Mouse (Mus musculus): ENCODE data around the gene Ewsr1. TPM values are rescaled to one million over a fixed set of nuclear protein-coding genes. Genes with fewer than 3 reads are reported as not detected.
A peak's percentile ranks its signal among the peaks of the same experiment; 100 is the strongest.

Gene Ewsr1
- total and polyA plus RNA-seq, 2 experiments from 2014 or later, result 355 to 390 TPM

- no peak for DNase-seq
- no peak for TF ChIP-seq CTCF (IDR thresholded peaks at IDR 0.05; ENCODE audit: low read depth)
- H3K9ac ChIP-seq, result no peak overlapping the region
These were observed 10.4 kb upstream of the Ewsr1 start for GRCm38 (mm10) chr11:5109441-5109840.

GRCm38 (mm10) chr11:5103986-5104509 is 5.0 kb upstream of the Ewsr1 start:
- 94% methylated on average over 4 of the region's 4 CpGs for WGBS
- ATAC-seq, result no peak
- H3K9ac ChIP-seq, result no peak overlapping the region

More at GRCm38 (mm10) chr11:5109441-5109840, 10.4 kb upstream of the Ewsr1 start:
- Histone ChIP-seq H3K4me2 (ENCODE audit: low read depth) (no peak overlapping the region), H3K4me3 (ENCODE audit: low read depth, low read length) (no peak overlapping the region), H3K36me3 (ENCODE audit: insufficient read depth) (no peaks in the 10 kb centered on the region; the same call in 1 of the 2 replicates), H3K27ac (ENCODE audit: low read depth, low read length) (no peak overlapping the region), H3K4me1 (ENCODE audit: insufficient read depth) (no peaks in the 10 kb centered on the region), H3K9me3 (ENCODE audit: low read length) (no peaks in the 10 kb centered on the region), H3K27me3 (ENCODE audit: insufficient read depth, low read length) (no peaks in the 10 kb centered on the region)
- ATAC-seq, result no peak
- 69% methylated on average over 8 of the region's 8 CpGs for WGBS

GRCm38 (mm10) chr11:5102384-5102783 is 3.3 kb upstream of the Ewsr1 start:
- TF ChIP-seq CTCF (IDR thresholded peaks at IDR 0.05; ENCODE audit: low read depth), result no peak
- Histone ChIP-seq H3K27ac (ENCODE audit: low read depth, low read length) (no peak overlapping the region), H3K9ac (no peak overlapping the region), H3K9me3 (ENCODE audit: low read length) (no peaks in the 10 kb centered on the region), H3K4me2 (ENCODE audit: low read depth) (no peak overlapping the region), H3K4me1 (ENCODE audit: insufficient read depth) (0 out of 2 replicates have a peak, but pooled peaks cover 8% of the 10 kb centered on the region), H3K27me3 (ENCODE audit: insufficient read depth, low read length) (no peaks in the 10 kb centered on the region), H3K4me3 (ENCODE audit: low read depth, low read length) (no peak overlapping the region), H3K36me3 (ENCODE audit: insufficient read depth) (no peaks in the 10 kb centered on the region; the same call in 1 of the 2 replicates)
- ATAC-seq (no peak), DNase-seq (no peak)
- 91% methylated on average over 7 of the region's 7 CpGs for WGBS

More at GRCm38 (mm10) chr11:5103986-5104509, 5.0 kb upstream of the Ewsr1 start:
- no peak overlapping the region for H3K27ac ChIP-seq (ENCODE audit: low read depth, low read length)
- H3K4me2 ChIP-seq (ENCODE audit: low read depth), result no peak overlapping the region
- no peaks in the 10 kb centered on the region for H3K27me3 ChIP-seq (ENCODE audit: insufficient read depth, low read length)
- no peaks in the 10 kb centered on the region; the same call in 1 of the 2 replicates for H3K36me3 ChIP-seq (ENCODE audit: insufficient read depth)
- H3K9me3 ChIP-seq (ENCODE audit: low read length), result no peaks in the 10 kb centered on the region
- no peak for TF ChIP-seq CTCF (IDR thresholded peaks at IDR 0.05; ENCODE audit: low read depth)
- no peak overlapping the region for H3K4me3 ChIP-seq (ENCODE audit: low read depth, low read length)
- DNase-seq, result no peak
- 0 out of 2 replicates have a peak, but pooled peaks cover 8% of the 10 kb centered on the region for H3K4me1 ChIP-seq (ENCODE audit: insufficient read depth)

GRCm38 (mm10) chr11:5101641-5102040 is 2.6 kb upstream of the Ewsr1 start:
- no peak for TF ChIP-seq CTCF (IDR thresholded peaks at IDR 0.05; ENCODE audit: low read depth)
- no peaks in the 10 kb centered on the region for H3K27me3 ChIP-seq (ENCODE audit: insufficient read depth, low read length)
- H3K9ac ChIP-seq, result no peak overlapping the region; the same call in 1 of the 2 replicates
- ATAC-seq, result no peak
- 84% methylated on average over 6 of the region's 6 CpGs for WGBS
- H3K4me1 ChIP-seq (ENCODE audit: insufficient read depth), result peaks cover 13% of the 10 kb centered on the region; the same call in 1 of the 2 replicates
- H3K9me3 ChIP-seq (ENCODE audit: low read length), result no peaks in the 10 kb centered on the region
- no peak overlapping the region for H3K4me2 ChIP-seq (ENCODE audit: low read depth)
- H3K4me3 ChIP-seq (ENCODE audit: low read depth, low read length), result no peak overlapping the region
- no peak overlapping the region for H3K27ac ChIP-seq (ENCODE audit: low read depth, low read length)
- DNase-seq, result no peak
- H3K36me3 ChIP-seq (ENCODE audit: insufficient read depth), result no peaks in the 10 kb centered on the region; the same call in 1 of the 2 replicates

GRCm38 (mm10) chr11:5100801-5101200 is 1.7 kb upstream of the Ewsr1 start:
- Histone ChIP-seq H3K4me1 (ENCODE audit: insufficient read depth) (peaks cover 16% of the 10 kb centered on the region; the same call in 1 of the 2 replicates), H3K4me3 (ENCODE audit: low read depth, low read length) (peak overlapping the region; percentile 93; the same call in 1 of the 2 replicates), H3K27me3 (ENCODE audit: insufficient read depth, low read length) (no peaks in the 10 kb centered on the region), H3K4me2 (ENCODE audit: low read depth) (peak overlapping the region; percentile 71), H3K27ac (ENCODE audit: low read depth, low read length) (peak overlapping the region; percentile 98; the same call in 1 of the 2 replicates), H3K9ac (no peak overlapping the region), H3K36me3 (ENCODE audit: insufficient read depth) (no peaks in the 10 kb centered on the region; the same call in 1 of the 2 replicates), H3K9me3 (ENCODE audit: low read length) (no peaks in the 10 kb centered on the region)
- DNase-seq (no peak), ATAC-seq (no peak)
- 52% methylated on average over 5 of the region's 5 CpGs for WGBS
- TF ChIP-seq CTCF (IDR thresholded peaks at IDR 0.05; ENCODE audit: low read depth), result no peak

GRCm38 (mm10) chr11:5100283-5100682 is 1.2 kb upstream of the Ewsr1 start:
- peak; percentile 28 for TF ChIP-seq CTCF (IDR thresholded peaks at IDR 0.05; ENCODE audit: low read depth)
- no peaks in the 10 kb centered on the region for H3K27me3 ChIP-seq (ENCODE audit: insufficient read depth, low read length)
- H3K9ac ChIP-seq, result peak overlapping the region; percentile 91
- peaks cover 16% of the 10 kb centered on the region; the same call in 1 of the 2 replicates for H3K4me1 ChIP-seq (ENCODE audit: insufficient read depth)
- ATAC-seq (no peak), DNase-seq (no peak)
- peak overlapping the region; percentile 98 for H3K27ac ChIP-seq (ENCODE audit: low read depth, low read length)
- WGBS, result 2% methylated on average over 7 of the region's 7 CpGs
- peak overlapping the region; percentile 93 for H3K4me3 ChIP-seq (ENCODE audit: low read depth, low read length)
- H3K4me2 ChIP-seq (ENCODE audit: low read depth), result peak overlapping the region; percentile 71
- H3K36me3 ChIP-seq (ENCODE audit: insufficient read depth), result no peaks in the 10 kb centered on the region
- H3K9me3 ChIP-seq (ENCODE audit: low read length), result no peaks in the 10 kb centered on the region

- no peak for TF ChIP-seq CTCF (IDR thresholded peaks at IDR 0.05; ENCODE audit: low read depth)
- Histone ChIP-seq H3K36me3 (ENCODE audit: insufficient read depth) (no peaks in the 10 kb centered on the region), H3K27ac (ENCODE audit: low read depth, low read length) (peak overlapping the region; percentile 98), H3K27me3 (ENCODE audit: insufficient read depth, low read length) (no peaks in the 10 kb centered on the region), H3K9me3 (ENCODE audit: low read length) (no peaks in the 10 kb centered on the region), H3K4me1 (ENCODE audit: insufficient read depth) (peaks cover 16% of the 10 kb centered on the region; the same call in 1 of the 2 replicates), H3K9ac (peak overlapping the region; percentile 91), H3K4me2 (ENCODE audit: low read depth) (peak overlapping the region; percentile 71), H3K4me3 (ENCODE audit: low read depth, low read length) (peak overlapping the region; percentile 93)
- under 1% methylated on average over 31 of the region's 31 CpGs for WGBS
- DNase-seq (peak; percentile 82), ATAC-seq (peak; percentile 59)
These were observed 614 bp upstream of the Ewsr1 start for GRCm38 (mm10) chr11:5099576-5100183.
